Mouse (Mus musculus): ENCODE measurements around the gene Atp8b5.

DNA sequence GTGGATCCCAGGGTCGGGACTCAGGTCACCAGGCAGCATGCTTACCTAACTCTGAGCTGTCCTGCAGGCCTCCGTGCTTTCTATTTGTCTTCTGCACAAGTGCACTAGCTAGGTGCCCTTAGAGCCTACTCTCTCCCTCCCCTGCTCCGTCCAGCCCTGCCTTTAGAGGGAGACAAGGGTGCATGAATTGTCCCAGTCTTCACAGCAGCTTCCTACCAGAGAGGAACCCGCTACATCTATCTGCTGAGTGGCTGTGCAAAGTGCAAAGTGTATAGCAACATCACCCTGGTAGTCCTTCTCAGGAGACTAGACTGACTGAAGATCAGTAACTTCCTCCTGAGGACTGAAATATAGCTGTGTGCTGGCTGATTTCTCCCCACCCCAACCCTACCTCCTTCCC is 105.2 kb downstream of the Atp8b5 start:
- TF ChIP-seq CTCF (IDR thresholded peaks at IDR 0.05; ENCODE audit: control insufficient read depth, insufficient read depth, insufficient replicate concordance, low read depth, low read length), result no peak
- no peak for TF ChIP-seq POLR2A (IDR thresholded peaks at IDR 0.05; ENCODE audit: control insufficient read depth, low read depth, low read length)
